Mouse (Mus musculus): ENCODE results near the gene Atrnl1.
"Not testable (repeated sequence)": the region's sequence is repeated elsewhere in the genome, so short reads cannot be mapped to it uniquely, and the experiment has no call there.

Gene Atrnl1

DNA sequence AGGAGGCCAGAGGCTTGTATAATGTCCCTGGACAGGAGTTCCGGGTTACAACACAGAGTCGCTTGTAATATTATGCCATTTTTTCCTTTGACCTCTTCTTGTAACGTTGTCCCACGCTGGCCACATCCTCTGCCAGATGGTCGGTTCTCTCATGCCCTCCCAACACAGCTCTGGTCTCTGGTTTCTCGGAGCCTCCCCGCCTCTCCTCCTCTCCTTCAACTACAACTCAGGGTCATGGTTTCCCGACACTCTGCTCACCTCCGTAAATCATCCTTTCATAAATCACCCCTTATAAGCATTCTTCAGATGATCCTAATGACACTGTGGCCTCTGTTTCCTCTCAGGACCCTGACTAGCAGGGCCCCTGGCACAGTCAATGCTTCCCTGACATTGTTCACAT, 267.7 kb downstream of the Atrnl1 start:
- in situ Hi-C loops (cut with MboI; ENCODE audit: low pct_unique_long_range_greater_than_20kb in 1 of 2, low sequenced_read_pairs in 2 of 2, unreplicated experiment in 1 of 2): no loop called here

GRCm38 (mm10) chr19:57879841-57880240, 269.0 kb downstream of the Atrnl1 start:
- in situ Hi-C loops (cut with MboI; ENCODE audit: low pct_unique_long_range_greater_than_20kb in 1 of 2, low sequenced_read_pairs in 2 of 2, unreplicated experiment in 1 of 2): not testable (repeated sequence)

DNA sequence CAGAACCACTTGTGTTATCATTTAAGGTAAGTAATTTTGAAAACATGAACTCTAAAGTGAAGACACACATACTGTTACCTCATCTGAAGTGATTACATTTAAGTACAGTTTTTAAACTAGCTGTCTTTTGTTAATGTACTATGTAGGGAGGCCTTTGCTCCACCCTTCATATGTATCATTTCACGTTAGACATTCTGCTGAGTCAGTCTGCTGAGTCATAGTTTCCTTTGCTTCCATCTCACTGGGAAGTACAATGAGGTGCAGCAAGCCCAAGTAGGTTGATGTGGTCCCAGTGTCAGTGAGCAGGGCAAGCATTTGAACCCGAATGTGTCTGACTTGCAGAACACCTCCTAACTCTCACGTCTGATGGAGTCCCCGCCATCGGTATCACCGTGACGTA, 271.1 kb downstream of the Atrnl1 start:
- in situ Hi-C loops (cut with MboI; ENCODE audit: low pct_unique_long_range_greater_than_20kb in 1 of 2, low sequenced_read_pairs in 2 of 2, unreplicated experiment in 1 of 2): no loop called here

DNA sequence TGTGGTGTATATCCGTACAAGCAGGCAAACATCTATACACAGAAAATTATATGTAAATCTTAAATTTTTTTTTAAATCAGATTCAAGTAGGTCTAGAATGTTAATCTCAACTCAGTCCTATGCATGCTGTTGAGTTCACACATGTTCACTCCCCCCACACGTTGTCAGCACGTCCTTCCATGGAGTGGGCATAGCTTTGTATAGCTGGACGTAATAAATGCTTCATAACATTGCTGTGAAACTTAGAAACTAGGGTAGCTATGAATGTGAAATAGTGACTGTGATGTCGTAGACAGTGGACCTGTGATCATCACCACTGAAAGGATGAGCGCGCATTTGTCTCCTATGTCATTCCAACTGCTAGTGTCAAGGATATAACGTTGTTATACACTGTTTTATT, 278.0 kb downstream of the Atrnl1 start:
- in situ Hi-C loops (cut with MboI; ENCODE audit: low pct_unique_long_range_greater_than_20kb in 1 of 2, low sequenced_read_pairs in 2 of 2, unreplicated experiment in 1 of 2): no loop called here

GRCm38 (mm10) chr19:57889741-57890140, 278.9 kb downstream of the Atrnl1 start:
- in situ Hi-C loops (cut with MboI; ENCODE audit: low pct_unique_long_range_greater_than_20kb in 1 of 2, low sequenced_read_pairs in 2 of 2, unreplicated experiment in 1 of 2): no loop called here

DNA sequence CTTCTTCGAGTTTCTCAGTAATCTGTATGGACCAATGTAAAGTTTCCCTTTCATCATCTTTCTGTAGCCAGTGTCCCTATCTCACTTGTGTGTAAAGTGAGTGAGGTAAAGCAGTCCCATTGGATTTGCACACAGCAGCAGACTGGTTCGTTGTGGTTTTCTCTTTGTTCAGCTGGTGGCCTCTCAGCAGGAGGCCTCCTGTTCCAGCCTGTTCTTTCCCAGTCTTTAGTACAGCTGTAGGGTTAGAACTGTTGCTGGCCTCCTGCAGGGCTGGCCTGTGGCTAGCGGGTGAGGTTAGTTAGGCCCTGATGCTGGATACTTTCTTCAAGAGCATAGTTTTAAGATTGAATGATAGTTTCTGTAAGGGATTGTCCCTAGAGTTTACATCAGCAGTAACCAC, 280.1 kb downstream of the Atrnl1 start:
- in situ Hi-C loops (cut with MboI; ENCODE audit: low pct_unique_long_range_greater_than_20kb in 1 of 2, low sequenced_read_pairs in 2 of 2, unreplicated experiment in 1 of 2): no loop called here

- in situ Hi-C loops (cut with MboI; ENCODE audit: low pct_unique_long_range_greater_than_20kb in 1 of 2, low sequenced_read_pairs in 2 of 2, unreplicated experiment in 1 of 2): no loop called here
Observed at GRCm38 (mm10) chr19:57894191-57894590, 283.4 kb downstream of the Atrnl1 start.

- in situ Hi-C loops (cut with MboI; ENCODE audit: low pct_unique_long_range_greater_than_20kb in 1 of 2, low sequenced_read_pairs in 2 of 2, unreplicated experiment in 1 of 2): no loop called here
Observed at GRCm38 (mm10) chr19:57900037-57900436, 289.2 kb downstream of the Atrnl1 start.

- in situ Hi-C loops (cut with MboI; ENCODE audit: low pct_unique_long_range_greater_than_20kb in 1 of 2, low sequenced_read_pairs in 2 of 2, unreplicated experiment in 1 of 2): no loop called here
Observed at GRCm38 (mm10) chr19:57909466-57909865, 298.6 kb downstream of the Atrnl1 start.

GRCm38 (mm10) chr19:57910650-57911049, 299.8 kb downstream of the Atrnl1 start:
- in situ Hi-C loops (cut with MboI; ENCODE audit: low pct_unique_long_range_greater_than_20kb in 1 of 2, low sequenced_read_pairs in 2 of 2, unreplicated experiment in 1 of 2): no loop called here

GRCm38 (mm10) chr19:57916325-57916724, 305.5 kb downstream of the Atrnl1 start:
- in situ Hi-C loops (cut with MboI; ENCODE audit: low pct_unique_long_range_greater_than_20kb in 1 of 2, low sequenced_read_pairs in 2 of 2, unreplicated experiment in 1 of 2): no loop called here

DNA sequence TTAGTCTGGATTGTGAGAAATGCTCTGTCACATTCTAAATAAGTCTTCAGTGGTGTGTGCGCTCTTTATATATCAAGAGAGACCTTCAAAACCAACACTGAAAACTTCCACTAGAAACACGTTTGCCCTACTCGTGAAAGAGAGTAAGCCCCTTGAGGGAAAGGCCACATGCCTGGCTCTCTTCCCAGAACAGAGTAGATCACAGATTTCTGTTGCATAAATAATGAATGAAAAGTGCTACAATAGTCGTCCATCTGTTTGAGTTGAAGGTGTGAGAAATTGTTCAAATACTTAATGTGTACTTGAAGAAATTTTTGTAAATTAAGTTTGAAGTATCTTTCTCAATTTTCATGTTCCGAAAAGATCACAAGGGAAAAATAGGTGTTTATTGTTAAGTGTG, 312.2 kb downstream of the Atrnl1 start:
- in situ Hi-C loops (cut with MboI; ENCODE audit: low pct_unique_long_range_greater_than_20kb in 1 of 2, low sequenced_read_pairs in 2 of 2, unreplicated experiment in 1 of 2): no loop called here

DNA sequence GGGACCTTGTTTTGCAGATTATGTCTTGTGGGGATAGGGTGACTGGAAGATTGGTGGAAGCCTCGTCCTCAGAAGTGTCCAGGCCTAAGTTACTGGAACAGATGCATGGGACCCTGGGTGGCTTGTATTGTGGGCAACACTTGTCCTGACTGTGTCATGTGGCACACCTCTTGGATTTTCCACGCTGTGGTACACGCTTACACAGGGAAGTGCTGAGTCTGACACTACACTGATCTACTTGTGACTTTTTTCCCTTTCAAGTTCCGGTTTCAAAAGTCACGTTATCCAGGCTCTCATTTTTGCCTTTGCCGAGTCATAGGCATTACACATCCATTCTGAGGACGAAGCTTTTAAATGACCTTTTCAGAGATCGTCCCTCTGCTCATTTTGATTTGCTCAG, 314.0 kb downstream of the Atrnl1 start:
- in situ Hi-C loops (cut with MboI; ENCODE audit: low pct_unique_long_range_greater_than_20kb in 1 of 2, low sequenced_read_pairs in 2 of 2, unreplicated experiment in 1 of 2): no loop called here

GRCm38 (mm10) chr19:57925681-57926080, 314.8 kb downstream of the Atrnl1 start:
- in situ Hi-C loops (cut with MboI; ENCODE audit: low pct_unique_long_range_greater_than_20kb in 1 of 2, low sequenced_read_pairs in 2 of 2, unreplicated experiment in 1 of 2): no loop called here

- in situ Hi-C loops (cut with MboI; ENCODE audit: low pct_unique_long_range_greater_than_20kb in 1 of 2, low sequenced_read_pairs in 2 of 2, unreplicated experiment in 1 of 2): no loop called here
Observed at GRCm38 (mm10) chr19:57926164-57926860, 315.5 kb downstream of the Atrnl1 start.

DNA sequence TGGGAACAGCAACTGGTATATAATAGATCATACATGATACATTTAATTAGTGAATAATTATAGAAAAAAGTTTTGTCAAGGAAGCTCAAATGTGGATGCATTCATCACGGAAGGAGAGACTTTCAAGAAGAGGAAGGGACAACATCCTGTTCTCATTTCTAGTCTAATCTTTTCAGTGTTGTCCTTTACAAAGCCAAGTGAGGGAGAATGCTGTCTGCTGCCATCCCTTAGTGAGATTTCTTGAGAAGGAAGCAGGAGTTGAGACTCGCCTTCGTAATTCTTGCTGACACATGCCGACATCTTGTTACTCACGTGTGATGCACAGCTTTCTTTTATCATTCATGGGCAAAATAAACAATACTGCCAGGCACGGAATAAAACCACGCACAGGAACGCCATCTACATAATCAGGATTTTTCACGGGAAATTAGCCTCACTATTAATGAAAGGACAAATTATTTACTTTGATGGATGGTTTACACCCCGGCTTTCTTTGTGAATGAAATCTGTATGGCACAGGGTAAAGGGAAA, 316.2 kb downstream of the Atrnl1 start:
- in situ Hi-C loops (cut with MboI; ENCODE audit: low pct_unique_long_range_greater_than_20kb in 1 of 2, low sequenced_read_pairs in 2 of 2, unreplicated experiment in 1 of 2): no loop called here

DNA sequence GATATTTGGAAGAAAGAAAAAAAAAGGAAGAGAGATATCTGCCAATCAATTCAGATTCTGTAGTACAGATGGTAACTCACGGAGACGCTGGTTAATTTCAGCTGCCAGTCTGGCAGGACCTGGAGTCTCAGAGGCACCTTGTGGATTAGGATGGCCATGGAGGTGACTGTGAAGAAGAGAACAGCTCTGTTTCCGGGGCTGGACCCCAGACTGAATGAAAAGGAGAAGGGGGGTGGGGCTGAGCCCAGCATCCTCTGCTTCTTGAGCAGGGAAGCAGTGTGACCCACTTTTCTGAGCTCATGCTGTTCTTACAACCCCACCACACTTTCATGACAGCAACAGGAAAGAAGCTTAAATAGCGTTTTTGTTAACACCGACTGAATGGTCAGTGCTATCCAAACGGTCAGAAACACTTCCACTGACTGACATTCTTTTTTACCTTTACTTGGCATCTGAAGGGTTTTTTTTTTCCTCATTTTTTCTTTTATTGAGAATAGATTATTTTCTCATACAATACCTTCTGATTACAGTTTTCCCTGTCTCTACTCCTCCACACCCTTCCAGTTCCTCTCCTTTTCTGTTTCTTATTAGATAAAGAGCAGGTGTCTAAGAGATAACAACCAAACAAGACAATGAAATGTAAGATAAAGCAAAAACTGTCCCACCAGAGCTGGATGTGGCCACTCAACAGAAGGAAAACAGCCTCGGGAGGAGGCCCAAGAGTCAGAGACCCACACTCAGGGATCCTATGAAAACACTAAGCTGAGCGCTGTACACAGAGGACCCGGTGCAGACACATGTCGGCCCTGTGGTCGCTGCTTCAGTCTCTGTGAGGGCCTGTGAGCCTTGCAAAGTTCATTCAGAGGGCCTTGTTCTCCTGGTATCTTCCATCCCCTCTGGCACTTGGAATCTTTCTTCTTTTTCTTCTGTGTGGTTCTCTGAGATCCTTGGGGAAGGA, 317.0 kb downstream of the Atrnl1 start:
- in situ Hi-C loops (cut with MboI; ENCODE audit: low pct_unique_long_range_greater_than_20kb in 1 of 2, low sequenced_read_pairs in 2 of 2, unreplicated experiment in 1 of 2): no loop called here

GRCm38 (mm10) chr19:57931626-57932025, 320.8 kb downstream of the Atrnl1 start:
- in situ Hi-C loops (cut with MboI; ENCODE audit: low pct_unique_long_range_greater_than_20kb in 1 of 2, low sequenced_read_pairs in 2 of 2, unreplicated experiment in 1 of 2): no loop called here

- in situ Hi-C loops (cut with MboI; ENCODE audit: low pct_unique_long_range_greater_than_20kb in 1 of 2, low sequenced_read_pairs in 2 of 2, unreplicated experiment in 1 of 2): no loop called here
Observed at GRCm38 (mm10) chr19:57936865-57937264, 326.0 kb downstream of the Atrnl1 start.

Measured in mouse embryonic stem cell (cell line).